Comparison of ENCODE assay signal across 34 mouse cellular contexts in genomic region chr5:96085324-96085723, GRCm38 (mm10).
"Had no signal": no experiment of that assay in that cellular context is flagged by ENCODE, and none has a peak within 500 bp of the region (broad histone marks: within the 10 kb centered on the region; RNA-seq: fewer than 3 reads in every experiment).

No protein-coding gene starts in this region.

- H3K9ac ChIP-seq: heart, embryonic 12.5 days; heart, embryonic 13.5 days; heart, embryonic 15.5 days; hindbrain, embryonic 12.5 days; hindbrain, embryonic 13.5 days; hindbrain, embryonic 14.5 days; hindbrain, embryonic 15.5 days; intestine, embryonic 15.5 days; kidney, embryonic 15.5 days had no signal

- H3K36me3 ChIP-seq: intestine, embryonic 15.5 days had no signal

- H3K27ac ChIP-seq: heart, embryonic 10.5 days; heart, embryonic 13.5 days; heart, embryonic 15.5 days; hindbrain, embryonic 10.5 days; hindbrain, embryonic 12.5 days; hindbrain, embryonic 13.5 days; hindbrain, embryonic 14.5 days; hindbrain, embryonic 15.5 days; hindbrain, postnatal 0 days; intestine, embryonic 15.5 days; kidney, embryonic 15.5 days; kidney, postnatal 0 days; layer of hippocampus, adult 2 months had no signal

- H3K27me3 ChIP-seq: heart, embryonic 12.5 days; heart, embryonic 13.5 days; heart, embryonic 15.5 days; hindbrain, embryonic 12.5 days; hindbrain, embryonic 13.5 days; hindbrain, embryonic 15.5 days; intestine, embryonic 15.5 days; kidney, embryonic 15.5 days had no signal

- H3K4me3 ChIP-seq: heart, embryonic 10.5 days; heart, embryonic 12.5 days; heart, embryonic 13.5 days; heart, embryonic 15.5 days; hindbrain, embryonic 10.5 days; hindbrain, embryonic 12.5 days; hindbrain, embryonic 13.5 days; hindbrain, embryonic 15.5 days; intestine, embryonic 15.5 days; kidney, embryonic 15.5 days; layer of hippocampus, adult 2 months had no signal

- DNase-seq: heart, postnatal 10 days; heart, postnatal 14 days; heart, postnatal 36 days; heart, postnatal 4 days; kidney, adult 11 months; kidney, adult 18-20 months; kidney, adult 2 months; kidney, adult 8-10 months; kidney, adult 9 months; kidney, postnatal 10 days; kidney, postnatal 14 days; kidney, postnatal 25 days; kidney, postnatal 36 days; kidney, postnatal 4 days; layer of hippocampus, adult 9-11 months; layer of hippocampus, postnatal 36 days had no signal

- H3K4me1 ChIP-seq: heart, embryonic 10.5 days; heart, embryonic 12.5 days; hindbrain, embryonic 10.5 days; hindbrain, embryonic 12.5 days; hindbrain, embryonic 13.5 days; hindbrain, embryonic 15.5 days; intestine, embryonic 15.5 days; kidney, embryonic 15.5 days had no signal

- ATAC-seq: hindbrain, embryonic 16.5 days; hindbrain, postnatal 0 days; inflammation-experienced regulatory T-cells, adult 6 months; intestine, embryonic 15.5 days; intestine, embryonic 16.5 days; intestine, postnatal 0 days had no signal

- H3K9me3 ChIP-seq: heart, embryonic 10.5 days; heart, embryonic 12.5 days; heart, embryonic 13.5 days; heart, embryonic 15.5 days; hindbrain, embryonic 10.5 days; hindbrain, embryonic 12.5 days; hindbrain, embryonic 13.5 days; hindbrain, embryonic 15.5 days; intestine, embryonic 15.5 days; kidney, embryonic 15.5 days had no signal
